Mouse (Mus musculus) embryonic facial prominence, embryonic 11.5 days (tissue): ENCODE results near the gene Drc3. TPM values are rescaled to one million over a fixed set of nuclear protein-coding genes. Genes with fewer than 3 reads are reported as not detected.
"Not testable (repeated sequence)": the region's sequence is repeated elsewhere in the genome, so short reads cannot be mapped to it uniquely, and the experiment has no call there.

Source experiments
- ATAC-seq: fragments of 200-750 bp; cut with Nextera tagmentation; replicated peaks from 2 replicates; pipeline ENCODE4 v1.8.0; 2017; ENCODE audit warnings: low read depth; ENCODE audit not compliant: insufficient number of reproducible peaks, low FRiP score, low TSS enrichment
- DNase-seq: peaks from one replicate; pipeline ENCODE4 v3.0.0-alpha.2; 2015; ENCODE audit warnings: low spot score
- H3K27ac ChIP-seq: fragments of 300-500 bp; sonication (generic); replicated peaks from 2 replicates; pipeline ENCODE4 v1.5.1; 2014; ENCODE audit warnings: mild to moderate bottlenecking, low read depth, low read length, control low read depth
- H3K27me3 ChIP-seq: fragments of 300-500 bp; sonication (generic); 2 replicates; pipeline ENCODE4 v1.6.1; 2014; ENCODE audit warnings: mild to moderate bottlenecking, low read length, moderate library complexity, mixed read lengths; ENCODE audit not compliant: control insufficient read depth, insufficient read depth
- H3K36me3 ChIP-seq: fragments of 300-500 bp; sonication (generic); replicated peaks from 2 replicates; pipeline ENCODE4 v1.6.1; 2014; ENCODE audit warnings: low read depth, mild to moderate bottlenecking, low read length, moderate library complexity, mixed read lengths; ENCODE audit not compliant: control insufficient read depth, insufficient read depth
- H3K4me1 ChIP-seq: fragments of 300-500 bp; sonication (generic); 2 replicates; pipeline ENCODE4 v1.6.1; 2014; ENCODE audit warnings: low read length, mixed read lengths; ENCODE audit not compliant: control insufficient read depth, insufficient read depth
- H3K4me2 ChIP-seq: fragments of 300-500 bp; sonication (generic); 2 replicates; pipeline ENCODE4 v1.6.1; 2014; ENCODE audit warnings: low read depth, mild to moderate bottlenecking, control low read depth, low read length, moderate library complexity
- H3K4me3 ChIP-seq: fragments of 300-500 bp; sonication (generic); 2 replicates; pipeline ENCODE4 v1.5.1; 2014; ENCODE audit warnings: low read depth, low read length, control low read depth
- H3K9ac ChIP-seq: fragments of 300-500 bp; sonication (generic); replicated peaks from 2 replicates; pipeline ENCODE4 v1.6.1; 2014; ENCODE audit warnings: mild to moderate bottlenecking, control low read depth, low read length
- H3K9me3 ChIP-seq: fragments of 300-500 bp; sonication (generic); replicated peaks from 2 replicates; pipeline ENCODE4 v1.6.1; 2016; ENCODE audit warnings: mild to moderate bottlenecking, low read length, inconsistent platforms, mixed read lengths; ENCODE audit not compliant: control insufficient read depth
- WGBS: fragments of 180-500 bp; shearing (Covaris S2); extraction: QIAGEN DNeasy Blood & Tissue Kit; methylation state at CpG from one replicate; pipeline ENCODE4 v1.1.7; 2014; 5-methylcytosine and 5-hydroxymethylcytosine counted together
- polyA plus RNA-seq: library from polyadenylated mRNA; unstranded; fragments of >200 nt; fragmentation: Nextera tagmentation; extraction: Ambion mirVana; gene quantifications from 2 replicates; pipeline ENCODE4 v1.2.1, GENCODE M21; 2014

Drc3 gene
- polyA plus RNA-seq, 1 experiment from 2014 or later, result 2.2 TPM

GRCm38 (mm10) chr11:60423006-60423405, 69.9 kb downstream of the Drc3 start:
- 55% methylated on average over 1 of the region's 1 CpGs for WGBS
- Histone ChIP-seq H3K4me3 (no peak overlapping the region), H3K27ac (no peak overlapping the region), H3K36me3 (no peaks in the 10 kb centered on the region), H3K9me3 (no peaks in the 10 kb centered on the region), H3K4me2 (no peak overlapping the region), H3K27me3 (no peaks in the 10 kb centered on the region), H3K9ac (no peak overlapping the region), H3K4me1 (peaks cover 4% of the 10 kb centered on the region)
- ATAC-seq (no peak), DNase-seq (no peak)

- H3K36me3 ChIP-seq, result no peaks in the 10 kb centered on the region
- DNase-seq, result no peak
These were observed 73.3 kb downstream of the Drc3 start for GRCm38 (mm10) chr11:60426417-60426816.

GRCm38 (mm10) chr11:60427628-60428027, 74.5 kb downstream of the Drc3 start:
- no peaks in the 10 kb centered on the region for H3K27me3 ChIP-seq
- DNase-seq (no peak), ATAC-seq (no peak)
- H3K4me3 ChIP-seq, result no peak overlapping the region
- H3K4me1 ChIP-seq, result no peaks in the 10 kb centered on the region
- H3K9ac ChIP-seq, result no peak overlapping the region
- H3K27ac ChIP-seq, result no peak overlapping the region
- H3K36me3 ChIP-seq, result no peaks in the 10 kb centered on the region
- WGBS, result 92% methylated on average over 3 of the region's 3 CpGs
- no peaks in the 10 kb centered on the region for H3K9me3 ChIP-seq
- H3K4me2 ChIP-seq, result no peak overlapping the region

More at GRCm38 (mm10) chr11:60426417-60426816, 73.3 kb downstream of the Drc3 start:
- WGBS, result 83% methylated on average over 1 of the region's 1 CpGs
- ATAC-seq, result no peak
- Histone ChIP-seq H3K4me3 (no peak overlapping the region), H3K9ac (no peak overlapping the region), H3K9me3 (no peaks in the 10 kb centered on the region), H3K4me2 (no peak overlapping the region), H3K27me3 (no peaks in the 10 kb centered on the region), H3K4me1 (no peaks in the 10 kb centered on the region), H3K27ac (no peak overlapping the region)

GRCm38 (mm10) chr11:60433501-60433900, 80.4 kb downstream of the Drc3 start:
- Histone ChIP-seq H3K27ac (no peak overlapping the region), H3K4me3 (no peak overlapping the region), H3K9ac (no peak overlapping the region), H3K4me1 (no peaks in the 10 kb centered on the region), H3K36me3 (no peaks in the 10 kb centered on the region; the same call in 1 of the 2 replicates), H3K4me2 (no peak overlapping the region), H3K9me3 (no peaks in the 10 kb centered on the region), H3K27me3 (no peaks in the 10 kb centered on the region)
- DNase-seq, result no peak
- ATAC-seq, result no peak

- no peak overlapping the region for H3K27ac ChIP-seq
- no peak overlapping the region for H3K4me2 ChIP-seq
- no peaks in the 10 kb centered on the region for H3K27me3 ChIP-seq
- no peak overlapping the region for H3K9ac ChIP-seq
- no peaks in the 10 kb centered on the region for H3K4me1 ChIP-seq
- WGBS, result 100% methylated on average over 1 of the region's 1 CpGs
- no peaks in the 10 kb centered on the region; the same call in 1 of the 2 replicates for H3K36me3 ChIP-seq
- no peak overlapping the region for H3K4me3 ChIP-seq
- DNase-seq (no peak), ATAC-seq (no peak)
- no peaks in the 10 kb centered on the region for H3K9me3 ChIP-seq
These were observed 82.0 kb downstream of the Drc3 start for GRCm38 (mm10) chr11:60435133-60435532.

GRCm38 (mm10) chr11:60436618-60437017, 83.5 kb downstream of the Drc3 start:
- H3K4me3 ChIP-seq, result no peak overlapping the region
- no peaks in the 10 kb centered on the region for H3K4me1 ChIP-seq
- DNase-seq (no peak), ATAC-seq (no peak)
- H3K9ac ChIP-seq, result no peak overlapping the region
- H3K27ac ChIP-seq, result no peak overlapping the region
- no peaks in the 10 kb centered on the region; the same call in 1 of the 2 replicates for H3K36me3 ChIP-seq
- WGBS, result 87% methylated on average over 3 of the region's 3 CpGs
- no peak overlapping the region for H3K4me2 ChIP-seq
- no peaks in the 10 kb centered on the region for H3K9me3 ChIP-seq
- no peaks in the 10 kb centered on the region for H3K27me3 ChIP-seq

- H3K27me3 ChIP-seq, H3K9me3 ChIP-seq, H3K36me3 ChIP-seq, H3K4me2 ChIP-seq, H3K27ac ChIP-seq, H3K4me3 ChIP-seq, ATAC-seq, H3K4me1 ChIP-seq, DNase-seq, H3K9ac ChIP-seq: not testable (repeated sequence)
- 21% methylated on average over 1 of the region's 1 CpGs for WGBS
These were observed 86.5 kb downstream of the Drc3 start for GRCm38 (mm10) chr11:60439621-60440020.

GRCm38 (mm10) chr11:60440176-60440575, 87.0 kb downstream of the Drc3 start:
- Histone ChIP-seq H3K4me2 (no peak overlapping the region), H3K4me1 (no peaks in the 10 kb centered on the region), H3K4me3 (no peak overlapping the region), H3K27ac (no peak overlapping the region), H3K9ac (no peak overlapping the region), H3K9me3 (no peaks in the 10 kb centered on the region), H3K36me3 (no peaks in the 10 kb centered on the region; the same call in none of the 2 replicates), H3K27me3 (no peaks in the 10 kb centered on the region)
- ATAC-seq (no peak), DNase-seq (no peak)
- WGBS, result 41% methylated on average over 7 of the region's 7 CpGs
